Mouse (Mus musculus) cerebellum, adult 8-10 months (tissue): ENCODE results near the gene Snx6.
A peak's percentile ranks its signal among the peaks of the same experiment; 100 is the strongest.

Experiments used
- DNase-seq: peaks from one replicate; pipeline ENCODE4 v3.0.0; 2022

Gene Snx6

GRCm38 (mm10) chr12:54697791-54698250 is 97.7 kb downstream of the Snx6 start:
- DNase-seq = no peak

GRCm38 (mm10) chr12:54697003-54697597 is 98.4 kb downstream of the Snx6 start:
- peak; percentile 40 for DNase-seq
